Mouse (Mus musculus) stomach, postnatal 0 days (tissue): ENCODE data around the gene Aco2.

Experiments
- CTCF ChIP-seq: IDR thresholded peaks from 2 replicates; pipeline ENCODE4 v1.5.1; 2016; ENCODE audit warnings: antibody characterized with exemption, low read depth, mild to moderate bottlenecking, moderate library complexity
- EP300 ChIP-seq: optimal IDR thresholded peaks from 2 replicates; pipeline ENCODE3; 2016; ENCODE audit warnings: antibody characterized with exemption

DNA sequence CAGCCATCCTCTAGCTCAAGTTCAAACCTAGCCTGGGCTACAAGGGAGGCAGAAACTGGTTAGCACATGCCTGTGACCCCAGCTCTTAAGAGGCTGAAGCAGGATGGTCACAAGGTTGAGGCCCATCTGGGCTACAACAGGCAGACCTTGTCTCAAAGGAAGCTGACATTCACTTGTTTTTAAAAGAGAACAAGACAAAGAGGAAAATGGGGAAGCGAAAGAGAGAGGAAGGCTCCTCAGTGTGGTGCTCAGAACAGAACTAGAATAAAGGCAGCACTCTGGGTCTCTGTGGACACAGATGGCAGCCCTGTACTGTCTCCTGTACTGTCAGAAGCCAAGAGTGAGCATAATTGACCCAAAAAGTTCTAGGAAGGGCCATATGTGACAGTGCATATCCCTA lies 61.9 kb downstream of the Aco2 start:
- no peak for TF ChIP-seq CTCF
- TF ChIP-seq EP300, result no peak
